Mouse (Mus musculus): ENCODE data around the gene Nrap. TPM values are rescaled to one million over a fixed set of nuclear protein-coding genes. Genes with fewer than 3 reads are reported as not detected.

Nrap gene
- polyA plus RNA-seq, 1 experiment from 2014 or later: 0.37 TPM

- Histone ChIP-seq H3K27ac (replicated peaks; ENCODE audit: low read depth, low read length) (peak overlapping the region; percentile 21; the same call in 1 of the 2 replicates), H3K4me3 (replicated peaks; ENCODE audit: low read depth, low read length) (no peak overlapping the region)
Measured at GRCm38 (mm10) chr19:56294654-56295399, 95.0 kb downstream of the Nrap start.

GRCm38 (mm10) chr19:56292335-56292734 is 97.5 kb downstream of the Nrap start:
- no peak for ATAC-seq (ENCODE audit: low FRiP score, low TSS enrichment)
- Histone ChIP-seq H3K4me3 (replicated peaks; ENCODE audit: low read depth, low read length) (no peak overlapping the region), H3K4me2 (ENCODE audit: low read length) (no peak overlapping the region), H3K27me3 (ENCODE audit: control insufficient read depth, insufficient read depth, low read length) (no peaks in the 10 kb centered on the region), H3K9me3 (ENCODE audit: control insufficient read depth, low read length) (no peaks in the 10 kb centered on the region), H3K9ac (replicated peaks; ENCODE audit: low read length) (no peak overlapping the region), H3K27ac (replicated peaks; ENCODE audit: low read depth, low read length) (no peak overlapping the region), H3K4me1 (ENCODE audit: control insufficient read depth, insufficient read depth, low read length) (peaks cover 12% of the 10 kb centered on the region; the same call in 1 of the 2 replicates), H3K36me3 (ENCODE audit: control insufficient read depth, insufficient read depth, low read length) (no peaks in the 10 kb centered on the region)
- DNase-seq: peak; percentile 32
- WGBS: 52% methylated on average over 9 of the region's 9 CpGs

More at GRCm38 (mm10) chr19:56294654-56295399, 95.0 kb downstream of the Nrap start:
- no peak overlapping the region for H3K9ac ChIP-seq (replicated peaks; ENCODE audit: low read length)
- H3K4me1 ChIP-seq (ENCODE audit: control insufficient read depth, insufficient read depth, low read length): peaks cover 12% of the 10 kb centered on the region; the same call in 1 of the 2 replicates
- 37% methylated on average over 7 of the region's 7 CpGs for WGBS
- DNase-seq (peak; percentile 92), ATAC-seq (ENCODE audit: low FRiP score, low TSS enrichment) (peak; percentile 64; the same call in 1 of the 2 replicates)
- H3K36me3 ChIP-seq (ENCODE audit: control insufficient read depth, insufficient read depth, low read length): no peaks in the 10 kb centered on the region
- no peaks in the 10 kb centered on the region for H3K9me3 ChIP-seq (ENCODE audit: control insufficient read depth, low read length)
- no peak overlapping the region for H3K4me2 ChIP-seq (ENCODE audit: low read length)
- no peaks in the 10 kb centered on the region for H3K27me3 ChIP-seq (ENCODE audit: control insufficient read depth, insufficient read depth, low read length)

- ATAC-seq (ENCODE audit: low FRiP score, low TSS enrichment) (no peak; the same call in 1 of the 2 replicates), DNase-seq (peak; percentile 48)
- no peaks in the 10 kb centered on the region for H3K9me3 ChIP-seq (ENCODE audit: control insufficient read depth, low read length)
- H3K36me3 ChIP-seq (ENCODE audit: control insufficient read depth, insufficient read depth, low read length): no peaks in the 10 kb centered on the region
- H3K27me3 ChIP-seq (ENCODE audit: control insufficient read depth, insufficient read depth, low read length): no peaks in the 10 kb centered on the region
- peaks cover 12% of the 10 kb centered on the region; the same call in 1 of the 2 replicates for H3K4me1 ChIP-seq (ENCODE audit: control insufficient read depth, insufficient read depth, low read length)
- no peak overlapping the region for H3K9ac ChIP-seq (replicated peaks; ENCODE audit: low read length)
- H3K4me2 ChIP-seq (ENCODE audit: low read length): no peak overlapping the region
- no peak overlapping the region for H3K27ac ChIP-seq (replicated peaks; ENCODE audit: low read depth, low read length)
- 47% methylated on average over 6 of the region's 6 CpGs for WGBS
- H3K4me3 ChIP-seq (replicated peaks; ENCODE audit: low read depth, low read length): no peak overlapping the region
Measured at GRCm38 (mm10) chr19:56291898-56292297, 97.9 kb downstream of the Nrap start.

- Histone ChIP-seq H3K27ac (replicated peaks; ENCODE audit: low read depth, low read length) (no peak overlapping the region), H3K4me2 (ENCODE audit: low read length) (no peak overlapping the region), H3K4me1 (ENCODE audit: control insufficient read depth, insufficient read depth, low read length) (0 out of 2 replicates have a peak, but pooled peaks cover 9% of the 10 kb centered on the region), H3K4me3 (replicated peaks; ENCODE audit: low read depth, low read length) (no peak overlapping the region), H3K27me3 (ENCODE audit: control insufficient read depth, insufficient read depth, low read length) (no peaks in the 10 kb centered on the region), H3K36me3 (ENCODE audit: control insufficient read depth, insufficient read depth, low read length) (no peaks in the 10 kb centered on the region), H3K9me3 (ENCODE audit: control insufficient read depth, low read length) (no peaks in the 10 kb centered on the region), H3K9ac (replicated peaks; ENCODE audit: low read length) (no peak overlapping the region)
- WGBS: 92% methylated on average over 8 of the region's 8 CpGs
- DNase-seq (no peak), ATAC-seq (ENCODE audit: low FRiP score, low TSS enrichment) (no peak)
Measured at GRCm38 (mm10) chr19:56289642-56290041, 100.2 kb downstream of the Nrap start.

GRCm38 (mm10) chr19:56288436-56288835 is 101.4 kb downstream of the Nrap start:
- Histone ChIP-seq H3K9me3 (ENCODE audit: control insufficient read depth, low read length) (no peaks in the 10 kb centered on the region), H3K27ac (replicated peaks; ENCODE audit: low read depth, low read length) (no peak overlapping the region), H3K9ac (replicated peaks; ENCODE audit: low read length) (no peak overlapping the region), H3K36me3 (ENCODE audit: control insufficient read depth, insufficient read depth, low read length) (no peaks in the 10 kb centered on the region), H3K27me3 (ENCODE audit: control insufficient read depth, insufficient read depth, low read length) (no peaks in the 10 kb centered on the region), H3K4me1 (ENCODE audit: control insufficient read depth, insufficient read depth, low read length) (0 out of 2 replicates have a peak, but pooled peaks cover 8% of the 10 kb centered on the region), H3K4me2 (ENCODE audit: low read length) (no peak overlapping the region), H3K4me3 (replicated peaks; ENCODE audit: low read depth, low read length) (no peak overlapping the region)
- WGBS: 80% methylated on average over 4 of the region's 4 CpGs
- DNase-seq: no peak
- ATAC-seq (ENCODE audit: low FRiP score, low TSS enrichment): no peak

GRCm38 (mm10) chr19:56287580-56288367 is 102.1 kb downstream of the Nrap start:
- no peak for ATAC-seq (ENCODE audit: low FRiP score, low TSS enrichment)
- Histone ChIP-seq H3K27ac (replicated peaks; ENCODE audit: low read depth, low read length) (no peak overlapping the region), H3K4me1 (ENCODE audit: control insufficient read depth, insufficient read depth, low read length) (0 out of 2 replicates have a peak, but pooled peaks cover 8% of the 10 kb centered on the region), H3K27me3 (ENCODE audit: control insufficient read depth, insufficient read depth, low read length) (no peaks in the 10 kb centered on the region), H3K9ac (replicated peaks; ENCODE audit: low read length) (no peak overlapping the region), H3K9me3 (ENCODE audit: control insufficient read depth, low read length) (no peaks in the 10 kb centered on the region), H3K4me2 (ENCODE audit: low read length) (no peak overlapping the region), H3K4me3 (replicated peaks; ENCODE audit: low read depth, low read length) (no peak overlapping the region), H3K36me3 (ENCODE audit: control insufficient read depth, insufficient read depth, low read length) (no peaks in the 10 kb centered on the region)
- WGBS: 83% methylated on average over 15 of the region's 15 CpGs
- DNase-seq: no peak

- Histone ChIP-seq H3K27ac (replicated peaks; ENCODE audit: low read depth, low read length) (no peak within 1 kb of the TSS), H3K4me2 (ENCODE audit: low read length) (no peak within 1 kb of the TSS), H3K27me3 (ENCODE audit: control insufficient read depth, insufficient read depth, low read length) (no peaks in the 10 kb centered on the region), H3K9me3 (ENCODE audit: control insufficient read depth, low read length) (no peaks in the 10 kb centered on the region), H3K9ac (replicated peaks; ENCODE audit: low read length) (no peak within 1 kb of the TSS), H3K4me3 (replicated peaks; ENCODE audit: low read depth, low read length) (no peak within 1 kb of the TSS), H3K36me3 (ENCODE audit: control insufficient read depth, insufficient read depth, low read length) (no peaks in the 10 kb centered on the region), H3K4me1 (ENCODE audit: control insufficient read depth, insufficient read depth, low read length) (0 out of 2 replicates have a peak, but pooled peaks cover 4% of the 10 kb centered on the region)
- WGBS: 88% methylated on average over 7 of the region's 7 CpGs
- no peak for ATAC-seq (ENCODE audit: low FRiP score, low TSS enrichment)
- DNase-seq: no peak
Measured at GRCm38 (mm10) chr19:56286866-56287265, 103.0 kb downstream of the Nrap start, which contains the start of gene Habp2. Gene Habp2 (plus strand): TSS chr19:56287137.

- Histone ChIP-seq H3K4me2 (ENCODE audit: low read length) (no peak overlapping the region), H3K36me3 (ENCODE audit: control insufficient read depth, insufficient read depth, low read length) (no peaks in the 10 kb centered on the region), H3K9ac (replicated peaks; ENCODE audit: low read length) (no peak overlapping the region), H3K4me3 (replicated peaks; ENCODE audit: low read depth, low read length) (no peak overlapping the region), H3K27ac (replicated peaks; ENCODE audit: low read depth, low read length) (no peak overlapping the region), H3K9me3 (ENCODE audit: control insufficient read depth, low read length) (no peaks in the 10 kb centered on the region), H3K27me3 (ENCODE audit: control insufficient read depth, insufficient read depth, low read length) (no peaks in the 10 kb centered on the region), H3K4me1 (ENCODE audit: control insufficient read depth, insufficient read depth, low read length) (no peaks in the 10 kb centered on the region)
- DNase-seq (no peak), ATAC-seq (ENCODE audit: low FRiP score, low TSS enrichment) (no peak)
- WGBS: 78% methylated on average over 4 of the region's 4 CpGs
Measured at GRCm38 (mm10) chr19:56285222-56285621, 104.6 kb downstream of the Nrap start.
